Mouse (Mus musculus) left cerebral cortex, adult 6 months (tissue): Measurements from ENCODE around the gene Zfp619. TPM values are rescaled to one million over a fixed set of nuclear protein-coding genes. Genes with fewer than 3 reads are reported as not detected.

Experiments
- long read RNA-seq, 2 experiments: library from polyadenylated mRNA; unstranded; transcript quantifications; one replicate each; pipeline ENCODE4 v2.0.0; 2019 to 2020
- polyA plus RNA-seq: library from polyadenylated mRNA; unstranded; fragments of <200 nt; fragmentation: Nextera tagmentation; gene quantifications from 2 replicates; pipeline ENCODE4 v1.2.3, GENCODE M21; 2021

Gene Zfp619
- 0.75 and 0.84 TPM in 2 replicates for polyA plus RNA-seq
- long read RNA-seq, experiment 1, partial matches to known transcripts = 0 of 1 reads
- long read RNA-seq, experiment 1, other reads (novel, unspliced or antisense) = 1 of 1 reads
- long read RNA-seq, experiment 2, partial matches to known transcripts = 0 of 4 reads
- long read RNA-seq, experiment 2, other reads (novel, unspliced or antisense) = 4 of 4 reads

GRCm38 (mm10) chr7:39517616-39518177 lies at the start of gene Zfp619:
Zfp619 (plus strand) TSS chr7:39517766.

Other genes with a start within 250 kb of the Zfp619 start
- gene Gm5114, start 104.6 kb upstream of the Zfp619 start, polyA plus RNA-seq = not detected in 2 replicates